Mouse (Mus musculus): ENCODE data around the gene H2-Ke6. TPM values are rescaled to one million over a fixed set of nuclear protein-coding genes. Genes with fewer than 3 reads are reported as not detected.
A peak's percentile ranks its signal among the peaks of the same experiment; 100 is the strongest.

Gene H2-Ke6
- polyA plus RNA-seq, 1 experiment from 2014 or later = 51.6 TPM

DNA sequence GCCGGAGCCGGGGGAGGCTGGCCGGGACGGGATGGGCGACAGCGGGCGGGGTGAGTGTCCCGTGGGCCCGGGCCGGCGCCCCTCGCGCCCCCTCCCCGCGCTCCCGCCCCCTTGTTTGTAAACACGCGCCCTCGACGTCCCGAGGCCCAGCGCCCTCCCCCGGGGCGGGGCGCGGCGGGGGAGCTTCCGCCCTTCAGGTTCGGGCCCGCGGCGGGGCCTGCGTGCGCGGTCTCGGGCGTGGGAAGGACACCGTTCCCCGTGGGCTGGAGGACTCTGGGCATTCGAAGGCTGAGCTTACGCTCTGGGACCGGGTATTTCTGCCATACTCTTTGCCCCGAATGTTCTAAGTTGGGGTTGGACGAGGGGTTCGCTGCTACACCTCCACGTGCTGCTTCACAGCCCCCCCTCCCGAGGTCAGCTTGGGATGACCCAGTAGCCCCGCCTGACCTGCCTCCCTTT, 4.3 kb upstream of the H2-Ke6 start:
- ATAC-seq (peak; percentile 44), DNase-seq (peak; percentile 84)
- TF ChIP-seq EP300 (IDR thresholded peaks at IDR 0.05; ENCODE audit: low read depth) (no peak), CTCF (IDR thresholded peaks at IDR 0.05; ENCODE audit: low read depth) (no peak)
- H3K36me3 ChIP-seq (replicated peaks; ENCODE audit: insufficient read depth, low read length) = peaks cover 44% of the 10 kb centered on the region
- H3K4me2 ChIP-seq (ENCODE audit: low read depth, low read length) = peak overlapping the region; percentile 94
- peak overlapping the region; percentile 88 for H3K9ac ChIP-seq (replicated peaks)
- no peaks in the 10 kb centered on the region for H3K9me3 ChIP-seq (ENCODE audit: low read length)
- peak overlapping the region; percentile 96 for H3K27ac ChIP-seq (ENCODE audit: low read depth)
- H3K27me3 ChIP-seq (ENCODE audit: insufficient read depth, low read length) = no peaks in the 10 kb centered on the region
- WGBS (ENCODE audit: insufficient replicate concordance) = under 1% methylated on average over 22 of the region's 48 CpGs
- peak overlapping the region; percentile 79 for H3K4me3 ChIP-seq (ENCODE audit: low read depth, low read length)
- H3K4me1 ChIP-seq (ENCODE audit: insufficient read depth) = peaks cover 40% of the 10 kb centered on the region

DNA sequence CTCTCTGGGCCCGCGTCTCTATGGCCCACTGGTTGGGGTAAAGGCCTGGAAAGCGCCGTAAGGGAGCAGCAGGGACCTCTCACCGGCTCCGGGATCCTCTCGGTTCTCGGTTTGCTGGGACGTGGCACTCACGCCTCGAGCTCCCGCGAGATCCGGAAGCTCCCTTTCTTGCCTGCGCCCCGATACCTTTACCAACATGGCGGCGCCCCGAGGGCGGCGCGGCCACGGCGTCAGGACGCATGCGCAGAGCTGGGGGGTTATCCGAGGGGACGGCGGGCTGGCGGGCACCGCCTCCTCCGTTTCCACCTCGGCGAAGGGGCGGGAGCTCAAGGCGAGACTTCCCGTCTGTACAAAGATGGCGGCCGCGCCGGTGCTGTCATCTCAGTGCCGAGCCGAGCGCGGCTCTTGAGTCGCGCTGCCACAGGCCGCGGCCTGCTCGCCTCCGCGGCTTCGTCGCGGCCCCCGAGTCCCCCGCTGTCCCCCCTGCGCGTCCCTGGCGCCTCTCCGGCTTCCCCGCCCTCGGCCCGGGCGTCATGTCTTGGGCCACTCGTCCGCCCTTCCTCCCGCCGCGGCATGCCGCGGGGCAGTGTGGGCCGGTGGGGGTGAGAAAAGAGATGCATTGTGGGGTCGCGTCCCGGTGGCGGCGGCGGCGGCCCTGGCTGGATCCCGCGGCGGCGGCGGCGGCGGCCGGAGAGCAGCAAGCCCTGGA, 3.8 kb upstream of the H2-Ke6 start, which contains the start of the genes Slc39a7 and Rxrb:
TSS of gene Slc39a7 (minus strand) at position 218 of the 709 bp plus-strand sequence.
TSS of gene Rxrb (plus strand) at position 348 of the 709 bp plus-strand sequence.
- ATAC-seq (peak; percentile 79), DNase-seq (peak; percentile 99)
- peak within 1 kb of the TSS; percentile 94 for H3K4me2 ChIP-seq (ENCODE audit: low read depth, low read length)
- H3K36me3 ChIP-seq (replicated peaks; ENCODE audit: insufficient read depth, low read length) = peaks cover 40% of the 10 kb centered on the region
- peak within 1 kb of the TSS; percentile 79 for H3K4me3 ChIP-seq (ENCODE audit: low read depth, low read length)
- H3K4me1 ChIP-seq (ENCODE audit: insufficient read depth) = peaks cover 45% of the 10 kb centered on the region
- under 1% methylated on average over 70 of the region's 88 CpGs for WGBS (ENCODE audit: insufficient replicate concordance)
- H3K27ac ChIP-seq (ENCODE audit: low read depth) = peak within 1 kb of the TSS; percentile 96
- no peaks in the 10 kb centered on the region for H3K9me3 ChIP-seq (ENCODE audit: low read length)
- no peak for TF ChIP-seq CTCF (IDR thresholded peaks at IDR 0.05; ENCODE audit: low read depth)
- TF ChIP-seq EP300 (IDR thresholded peaks at IDR 0.05; ENCODE audit: low read depth) = peak; percentile 53; the same call in 1 of the 2 replicates
- H3K9ac ChIP-seq (replicated peaks) = peak within 1 kb of the TSS; percentile 88
- no peaks in the 10 kb centered on the region for H3K27me3 ChIP-seq (ENCODE audit: insufficient read depth, low read length)

DNA sequence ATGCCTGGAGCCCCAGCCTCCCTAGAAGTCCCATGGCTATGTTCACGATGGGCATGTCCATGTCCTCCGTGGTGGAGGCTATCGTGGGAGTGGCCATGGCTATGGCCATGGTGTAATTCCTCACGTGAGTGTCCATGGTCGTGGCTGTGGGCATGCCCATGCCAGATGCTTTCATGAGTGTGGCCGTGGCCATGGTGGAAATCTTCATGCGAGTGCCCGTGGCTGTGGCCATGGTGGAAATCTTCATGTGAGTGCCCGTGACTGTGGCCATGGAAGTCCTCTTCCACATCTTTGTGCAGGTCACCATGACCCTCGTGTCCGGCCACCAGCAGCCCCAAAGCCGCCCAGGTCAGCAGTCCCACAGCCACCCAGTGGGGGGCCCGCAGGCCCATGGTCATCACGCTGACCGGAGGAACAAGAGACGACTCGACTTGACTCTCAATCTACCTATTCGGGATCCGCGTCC, 3.0 kb upstream of the H2-Ke6 start:
- Histone ChIP-seq H3K4me3 (ENCODE audit: low read depth, low read length) (peak overlapping the region; percentile 79), H3K27me3 (ENCODE audit: insufficient read depth, low read length) (no peaks in the 10 kb centered on the region), H3K4me1 (ENCODE audit: insufficient read depth) (peaks cover 49% of the 10 kb centered on the region), H3K4me2 (ENCODE audit: low read depth, low read length) (peak overlapping the region; percentile 94), H3K9me3 (ENCODE audit: low read length) (no peaks in the 10 kb centered on the region), H3K36me3 (replicated peaks; ENCODE audit: insufficient read depth, low read length) (peaks cover 33% of the 10 kb centered on the region), H3K27ac (ENCODE audit: low read depth) (peak overlapping the region; percentile 96), H3K9ac (replicated peaks) (peak overlapping the region; percentile 81)
- WGBS (ENCODE audit: insufficient replicate concordance) = 3% methylated on average over 20 of the region's 20 CpGs
- peak; percentile 2; the same call in 1 of the 2 replicates for ATAC-seq
- DNase-seq = no peak
- TF ChIP-seq EP300 (IDR thresholded peaks at IDR 0.05; ENCODE audit: low read depth) (no peak), CTCF (IDR thresholded peaks at IDR 0.05; ENCODE audit: low read depth) (no peak)

DNA sequence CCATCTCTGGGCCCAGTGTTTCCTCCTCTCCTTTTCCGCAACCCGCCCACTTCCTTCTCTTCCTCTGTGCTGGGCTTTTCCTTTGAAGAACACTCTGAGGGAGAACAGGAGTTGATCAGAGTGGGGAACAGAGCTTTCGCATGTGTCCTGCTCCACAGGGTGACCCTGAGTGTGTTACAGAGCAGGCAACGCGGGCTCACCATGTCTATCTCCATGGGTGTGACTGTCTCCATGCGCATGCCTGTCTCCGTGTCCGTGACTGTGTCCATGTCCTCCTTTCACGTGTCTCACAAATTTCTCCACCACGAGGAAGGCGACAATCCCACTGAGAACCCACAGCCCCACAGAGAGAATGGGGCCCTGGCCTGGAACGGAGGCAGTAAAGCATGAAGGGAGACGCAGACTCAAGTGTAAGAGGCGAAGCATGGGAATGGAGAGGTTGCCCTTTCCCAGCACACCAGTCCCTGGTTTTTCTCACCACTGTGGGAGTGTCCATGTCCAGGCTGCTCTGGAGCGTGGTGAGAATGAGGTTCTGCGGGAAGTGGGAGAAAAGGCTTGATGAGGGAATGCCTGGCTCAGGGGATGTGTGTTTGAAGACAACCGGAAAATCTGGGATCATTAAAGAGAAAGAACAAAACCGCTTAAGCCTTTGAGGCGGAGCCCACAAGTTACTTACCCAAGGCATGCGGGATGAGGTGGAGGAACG, 2.2 kb upstream of the H2-Ke6 start:
- WGBS (ENCODE audit: insufficient replicate concordance) = 80% methylated on average over 21 of the region's 21 CpGs
- H3K27ac ChIP-seq (ENCODE audit: low read depth) = peak overlapping the region; percentile 96; the same call in 1 of the 2 replicates
- no peak for ATAC-seq

DNA sequence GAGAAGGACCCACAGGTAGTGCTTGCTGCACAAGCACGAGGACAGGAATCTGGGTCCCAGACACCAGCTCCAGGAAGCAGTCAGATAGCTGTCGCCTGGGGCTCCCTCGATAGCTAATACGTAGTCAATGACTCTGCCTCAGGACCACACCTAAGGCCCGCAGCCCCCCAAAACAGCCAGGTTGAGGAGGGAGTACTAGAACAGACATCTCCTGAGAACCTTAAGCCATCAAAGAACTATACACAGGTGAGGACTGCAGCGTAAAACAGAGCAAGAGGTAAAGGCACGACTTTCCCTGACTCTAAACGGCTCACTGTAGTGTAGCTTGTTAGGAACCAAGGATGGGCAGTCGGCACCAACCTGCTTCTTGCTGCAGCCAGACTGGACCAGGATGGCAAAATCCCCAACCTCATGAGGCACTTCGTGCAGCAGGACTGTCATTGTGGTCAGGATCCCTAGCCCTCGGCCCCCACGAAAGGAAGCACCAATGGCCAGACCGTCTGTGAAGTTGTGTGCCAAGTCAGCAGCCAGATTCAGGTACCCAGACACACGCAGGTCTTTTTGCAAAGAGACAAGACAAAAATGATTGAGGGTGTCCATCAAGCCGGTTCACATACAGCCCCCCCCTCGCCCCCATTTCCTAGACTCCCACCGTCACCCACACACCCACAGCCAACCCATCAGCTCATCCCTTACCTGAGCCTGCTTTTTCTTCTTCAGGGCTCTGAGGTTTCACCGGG, 1.5 kb upstream of the H2-Ke6 start:
- H3K9me3 ChIP-seq (ENCODE audit: low read length) = no peaks in the 10 kb centered on the region
- no peak for ATAC-seq
- peak overlapping the region; percentile 94 for H3K4me2 ChIP-seq (ENCODE audit: low read depth, low read length)
- TF ChIP-seq CTCF (IDR thresholded peaks at IDR 0.05; ENCODE audit: low read depth) = no peak
- TF ChIP-seq EP300 (IDR thresholded peaks at IDR 0.05; ENCODE audit: low read depth) = no peak
- no peak overlapping the region for H3K27ac ChIP-seq (ENCODE audit: low read depth)
- no peak overlapping the region for H3K9ac ChIP-seq (replicated peaks)
- peaks cover 24% of the 10 kb centered on the region for H3K36me3 ChIP-seq (replicated peaks; ENCODE audit: insufficient read depth, low read length)
- 79% methylated on average over 18 of the region's 18 CpGs for WGBS (ENCODE audit: insufficient replicate concordance)
- no peaks in the 10 kb centered on the region for H3K27me3 ChIP-seq (ENCODE audit: insufficient read depth, low read length)
- H3K4me1 ChIP-seq (ENCODE audit: insufficient read depth) = peaks cover 59% of the 10 kb centered on the region
- peak overlapping the region; percentile 79; the same call in 1 of the 2 replicates for H3K4me3 ChIP-seq (ENCODE audit: low read depth, low read length)
- peak; percentile 9 for DNase-seq

More for the DNA sequence above, 2.2 kb upstream of the H2-Ke6 start:
- H3K4me1 ChIP-seq (ENCODE audit: insufficient read depth) = peaks cover 58% of the 10 kb centered on the region
- no peaks in the 10 kb centered on the region for H3K9me3 ChIP-seq (ENCODE audit: low read length)
- DNase-seq = peak; percentile 13
- H3K27me3 ChIP-seq (ENCODE audit: insufficient read depth, low read length) = no peaks in the 10 kb centered on the region
- TF ChIP-seq EP300 (IDR thresholded peaks at IDR 0.05; ENCODE audit: low read depth) = no peak
- TF ChIP-seq CTCF (IDR thresholded peaks at IDR 0.05; ENCODE audit: low read depth) = no peak
- peak overlapping the region; percentile 94 for H3K4me2 ChIP-seq (ENCODE audit: low read depth, low read length)
- H3K9ac ChIP-seq (replicated peaks) = peak overlapping the region; percentile 81
- peak overlapping the region; percentile 79 for H3K4me3 ChIP-seq (ENCODE audit: low read depth, low read length)
- peaks cover 27% of the 10 kb centered on the region for H3K36me3 ChIP-seq (replicated peaks; ENCODE audit: insufficient read depth, low read length)
